Mouse (Mus musculus): Measurements from ENCODE around the gene Efemp2. TPM values are rescaled to one million over a fixed set of nuclear protein-coding genes. Genes with fewer than 3 reads are reported as not detected.

Efemp2 gene
- total RNA-seq, 2 experiments from 2014 or later: 2.3 TPM; not detected in 1

- peak; percentile 49 for ATAC-seq (replicated peaks; ENCODE audit: low FRiP score, low TSS enrichment, poor library complexity, severe bottlenecking)
Measured at GRCm38 (mm10) chr19:5448354-5449150, 25.2 kb upstream of the Efemp2 start.

- no peak for ATAC-seq (replicated peaks; ENCODE audit: low FRiP score, low TSS enrichment, poor library complexity, severe bottlenecking)
Measured at GRCm38 (mm10) chr19:5449673-5450072, 24.1 kb upstream of the Efemp2 start.

- no peak for ATAC-seq (replicated peaks; ENCODE audit: low FRiP score, low TSS enrichment, poor library complexity, severe bottlenecking)
Measured at GRCm38 (mm10) chr19:5451766-5452165, 22.0 kb upstream of the Efemp2 start.

DNA sequence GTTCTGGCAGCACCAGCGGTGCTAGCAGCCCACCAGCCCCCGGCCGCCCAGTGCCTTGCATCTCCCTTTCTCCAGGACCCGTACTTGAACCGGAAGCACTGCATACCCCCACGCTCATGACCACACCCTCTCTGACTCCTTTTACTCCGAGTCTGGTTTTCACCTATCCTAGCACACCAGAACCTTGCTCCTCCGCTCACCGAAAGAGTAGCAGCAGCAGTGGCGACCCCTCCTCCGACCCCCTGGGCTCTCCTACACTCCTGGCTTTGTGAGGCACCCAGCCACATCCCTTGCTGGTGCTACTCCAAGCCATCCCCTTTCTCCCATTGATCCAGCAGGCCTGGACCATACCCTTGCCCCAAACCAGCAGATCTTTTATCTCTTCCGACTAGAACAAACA, 18.7 kb upstream of the Efemp2 start:
- ATAC-seq (replicated peaks; ENCODE audit: low FRiP score, low TSS enrichment, poor library complexity, severe bottlenecking): no peak

- ATAC-seq (replicated peaks; ENCODE audit: low FRiP score, low TSS enrichment, poor library complexity, severe bottlenecking): no peak
Measured at GRCm38 (mm10) chr19:5455568-5455967, 18.2 kb upstream of the Efemp2 start.

DNA sequence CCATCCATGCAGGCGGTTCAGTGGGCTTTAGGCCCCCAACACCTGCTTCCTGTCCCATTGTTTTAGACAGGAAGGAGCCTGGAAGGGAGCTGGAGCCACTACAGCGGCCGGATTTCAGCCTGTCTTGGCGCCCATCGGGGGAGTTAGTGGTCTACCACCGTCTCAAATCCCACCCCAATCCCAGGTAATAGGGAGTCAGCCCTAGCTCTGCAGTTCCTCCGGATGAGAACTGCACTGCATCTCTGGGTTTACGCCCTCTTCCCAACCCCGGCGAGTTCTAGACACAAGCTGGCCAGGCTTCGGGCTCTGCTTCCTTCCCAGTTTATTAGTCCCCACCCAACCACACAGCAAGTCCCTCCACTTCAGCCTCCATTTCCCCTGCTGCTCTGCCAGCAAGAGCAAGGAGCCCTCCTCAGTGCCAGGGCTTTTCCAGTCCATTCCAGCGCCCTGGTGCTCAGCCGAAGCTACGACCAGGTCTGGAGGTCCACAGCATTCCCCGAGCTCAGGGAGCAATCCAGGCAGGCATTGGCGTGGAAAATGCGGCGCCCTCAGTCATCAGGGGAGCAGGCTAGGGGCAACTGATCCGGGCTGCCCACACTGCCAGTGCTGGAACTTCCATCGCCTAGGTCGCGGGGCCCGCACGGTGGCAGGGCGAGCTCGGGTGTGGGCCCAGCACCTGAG, 17.4 kb upstream of the Efemp2 start:
- no peak for ATAC-seq (replicated peaks; ENCODE audit: low FRiP score, low TSS enrichment, poor library complexity, severe bottlenecking)

DNA sequence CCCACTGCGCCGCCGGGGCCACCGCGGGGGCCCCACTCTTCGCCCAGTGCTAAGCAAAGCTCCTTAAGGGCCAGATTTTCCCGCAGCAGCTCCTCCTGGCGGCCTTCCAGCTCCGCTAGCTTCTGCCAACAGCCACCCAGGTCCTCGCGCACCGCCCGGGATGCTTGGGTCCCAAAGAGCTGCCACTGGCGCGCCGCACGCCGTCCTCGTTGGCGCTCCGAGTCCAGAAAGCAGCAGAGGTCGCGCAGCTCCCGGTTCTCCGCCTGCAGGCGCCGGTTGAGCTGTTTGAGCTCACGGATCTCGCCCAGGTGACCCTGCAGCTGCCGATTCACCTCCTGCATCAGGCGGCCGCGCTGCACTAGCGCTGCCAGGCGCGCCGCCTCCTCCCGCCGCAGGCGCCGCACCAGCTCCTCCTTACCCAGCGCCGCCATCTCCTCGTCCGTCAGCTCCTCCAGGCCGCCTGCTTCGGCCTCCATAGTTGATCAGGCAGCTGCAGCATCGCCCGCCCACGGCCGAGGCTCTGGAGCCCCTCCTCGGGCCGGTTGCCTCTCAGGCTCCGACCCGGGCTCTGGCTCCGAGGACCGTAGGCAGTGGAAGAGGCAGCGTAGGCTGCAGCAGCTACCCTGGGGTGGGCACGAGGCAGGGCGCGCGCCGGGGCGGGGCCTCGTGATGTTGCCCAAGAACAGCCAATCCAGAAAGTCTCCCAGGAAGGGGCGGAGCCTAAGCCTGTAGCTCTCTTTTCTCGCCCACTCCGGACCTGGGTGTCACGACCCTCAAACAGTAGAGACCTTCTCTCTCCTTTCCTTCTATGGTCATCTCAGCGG, 16.6 kb upstream of the Efemp2 start:
- peak; percentile 89 for ATAC-seq (replicated peaks; ENCODE audit: low FRiP score, low TSS enrichment, poor library complexity, severe bottlenecking)

DNA sequence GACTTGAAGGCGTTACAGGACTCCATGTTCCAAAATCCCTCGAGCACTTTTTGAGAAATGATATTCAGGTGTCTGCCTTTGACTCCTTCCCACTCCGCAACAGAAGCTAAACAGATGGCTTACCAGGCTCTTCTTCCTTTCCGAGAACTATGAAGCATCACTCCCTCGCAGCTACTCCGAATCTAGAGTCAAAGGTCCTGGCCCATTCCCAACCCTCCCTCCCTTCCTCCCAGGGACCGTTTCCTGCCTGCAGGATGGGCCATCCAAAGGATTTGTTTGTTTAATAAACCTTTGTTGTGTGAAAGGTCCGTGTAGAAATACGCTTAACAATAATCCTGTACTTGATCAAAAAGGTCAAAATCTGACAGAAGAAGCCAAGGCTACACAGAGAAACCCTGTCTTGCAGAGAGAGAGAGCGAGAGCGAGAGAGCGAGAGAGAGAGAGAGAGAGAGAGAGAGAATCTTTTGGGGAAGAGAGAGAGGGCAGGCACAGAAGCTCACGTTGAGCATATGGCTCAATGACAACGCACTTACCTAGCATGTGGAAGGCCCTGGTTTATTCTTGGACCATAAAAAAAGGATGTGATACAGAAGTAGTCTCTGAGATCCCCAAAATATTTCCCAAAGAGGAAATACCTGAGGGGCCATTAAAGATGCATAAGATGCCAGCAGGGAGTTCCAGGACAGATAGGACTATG, 15.9 kb upstream of the Efemp2 start, which contains the start of gene Ccdc85b:
Gene Ccdc85b, minus strand, starts transcription at position 149 of the 697 bp plus-strand sequence.
- no peak for ATAC-seq (replicated peaks; ENCODE audit: low FRiP score, low TSS enrichment, poor library complexity, severe bottlenecking)

- no peak for ATAC-seq (replicated peaks; ENCODE audit: low FRiP score, low TSS enrichment, poor library complexity, severe bottlenecking)
Measured at GRCm38 (mm10) chr19:5459019-5459418, 14.7 kb upstream of the Efemp2 start.

DNA sequence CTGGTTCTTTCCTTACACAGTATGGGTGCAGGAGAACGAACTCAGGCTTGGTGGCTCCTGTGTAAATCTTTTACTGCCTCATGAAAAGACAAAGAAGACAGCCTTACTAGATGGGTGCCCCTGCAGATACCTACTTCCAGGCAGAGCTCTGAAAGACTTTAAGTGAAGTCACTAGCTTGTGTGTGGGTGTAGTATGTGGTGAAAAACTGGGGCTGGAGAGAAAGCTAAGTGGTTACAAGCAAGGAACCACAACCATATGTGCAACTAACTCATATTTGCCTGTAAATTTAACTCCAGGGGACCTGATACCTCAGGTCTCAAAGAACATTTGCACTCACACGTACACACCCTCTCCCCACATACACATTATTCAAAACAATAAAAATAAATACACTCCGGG, 13.9 kb upstream of the Efemp2 start:
- no peak for ATAC-seq (replicated peaks; ENCODE audit: low FRiP score, low TSS enrichment, poor library complexity, severe bottlenecking)

DNA sequence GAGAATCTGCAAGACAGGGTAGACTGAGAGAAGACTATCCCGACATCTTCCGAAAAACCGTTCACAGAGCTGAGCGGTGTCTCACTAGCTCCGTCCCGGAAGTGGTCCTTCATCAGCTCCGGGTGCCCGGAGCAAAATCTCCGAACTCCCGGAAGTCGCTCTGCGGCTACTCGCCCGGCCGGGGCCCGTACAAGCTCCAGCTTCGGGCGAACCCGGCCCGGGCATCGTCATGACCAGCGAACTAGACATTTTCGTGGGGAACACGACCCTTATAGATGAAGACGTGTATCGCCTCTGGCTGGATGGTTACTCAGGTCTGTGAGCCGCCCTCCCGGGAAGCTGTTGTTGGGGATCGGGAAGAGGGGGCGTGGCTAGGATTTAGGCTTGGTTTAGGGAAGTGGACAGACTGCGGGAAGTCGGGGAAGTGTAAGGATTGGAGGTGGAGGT, 13.3 kb upstream of the Efemp2 start, which contains the start of gene Fibp:
Gene Fibp, plus strand, starts transcription at position 151 of the 447 bp plus-strand sequence.
- peak; percentile 69; the same call in 1 of the 2 replicates for ATAC-seq (replicated peaks; ENCODE audit: low FRiP score, low TSS enrichment, poor library complexity, severe bottlenecking)

DNA sequence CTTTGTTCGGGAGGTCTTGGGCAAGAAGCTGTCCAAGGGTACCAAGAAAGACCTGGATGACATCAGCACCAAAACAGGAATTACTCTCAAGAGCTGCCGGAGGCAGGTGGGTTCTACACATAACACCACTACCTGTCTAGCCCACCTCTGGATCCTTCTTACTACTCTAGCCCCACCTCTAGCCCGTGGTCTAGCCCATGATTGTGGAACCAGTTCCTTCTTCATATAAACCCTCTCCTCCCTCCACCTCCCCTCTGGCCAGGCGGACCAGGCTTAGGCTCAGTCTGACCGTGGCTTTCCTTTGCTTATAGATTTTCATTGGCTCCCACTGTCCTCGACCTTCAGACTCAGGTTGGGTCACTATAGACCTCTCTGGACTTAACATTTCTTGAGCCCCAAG, 12.3 kb upstream of the Efemp2 start:
- ATAC-seq (replicated peaks; ENCODE audit: low FRiP score, low TSS enrichment, poor library complexity, severe bottlenecking): no peak

GRCm38 (mm10) chr19:5463212-5463611, 10.5 kb upstream of the Efemp2 start:
- ATAC-seq (replicated peaks; ENCODE audit: low FRiP score, low TSS enrichment, poor library complexity, severe bottlenecking): no peak

GRCm38 (mm10) chr19:5463791-5464562, 9.8 kb upstream of the Efemp2 start:
- ATAC-seq (replicated peaks; ENCODE audit: low FRiP score, low TSS enrichment, poor library complexity, severe bottlenecking): no peak

DNA sequence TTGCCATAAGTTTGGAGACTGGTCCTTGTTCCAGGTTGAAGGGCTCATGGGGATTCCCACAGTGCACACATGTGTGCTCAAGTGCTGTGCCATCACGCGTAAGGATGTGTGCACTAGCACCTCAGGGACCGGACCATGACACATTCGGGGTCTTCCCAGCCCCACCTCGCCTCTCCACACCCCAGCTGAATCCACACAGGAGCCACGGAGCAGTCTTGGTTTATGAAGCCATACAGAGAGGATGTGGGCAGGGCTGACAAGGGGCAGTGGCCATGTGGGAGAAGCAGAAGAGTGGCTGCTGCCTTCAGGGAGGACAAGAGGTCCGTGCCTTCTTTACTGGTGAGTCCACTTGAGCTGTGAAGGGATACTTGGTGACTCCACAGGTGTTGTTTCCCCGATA, 8.7 kb upstream of the Efemp2 start:
- no peak for ATAC-seq (replicated peaks; ENCODE audit: low FRiP score, low TSS enrichment, poor library complexity, severe bottlenecking)

GRCm38 (mm10) chr19:5466916-5467500, 6.7 kb upstream of the Efemp2 start:
- no peak for ATAC-seq (replicated peaks; ENCODE audit: low FRiP score, low TSS enrichment, poor library complexity, severe bottlenecking)

DNA sequence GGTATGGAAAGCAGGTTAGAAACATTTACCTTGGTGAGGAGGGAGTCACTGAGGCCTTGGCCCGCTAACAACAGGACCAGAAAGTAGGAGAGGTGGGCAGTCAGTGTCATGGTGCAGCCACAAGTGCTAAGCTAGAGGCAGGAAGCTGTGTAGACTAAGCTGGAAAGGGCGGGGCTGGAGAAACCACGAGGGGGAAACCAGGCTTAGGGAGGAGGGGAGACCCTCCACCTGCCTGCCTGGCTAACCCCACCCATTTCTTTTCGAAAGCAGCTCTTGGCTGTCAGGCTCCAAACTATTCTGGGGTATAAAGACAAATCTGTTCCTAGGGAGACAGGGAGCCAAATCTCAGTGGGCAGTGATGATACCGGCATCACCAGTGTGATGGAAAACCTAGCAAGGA, 5.4 kb upstream of the Efemp2 start, which contains the start of gene Ctsw:
Gene Ctsw, minus strand, starts transcription at position 134 of the 400 bp plus-strand sequence.
- no peak for ATAC-seq (replicated peaks; ENCODE audit: low FRiP score, low TSS enrichment, poor library complexity, severe bottlenecking)

DNA sequence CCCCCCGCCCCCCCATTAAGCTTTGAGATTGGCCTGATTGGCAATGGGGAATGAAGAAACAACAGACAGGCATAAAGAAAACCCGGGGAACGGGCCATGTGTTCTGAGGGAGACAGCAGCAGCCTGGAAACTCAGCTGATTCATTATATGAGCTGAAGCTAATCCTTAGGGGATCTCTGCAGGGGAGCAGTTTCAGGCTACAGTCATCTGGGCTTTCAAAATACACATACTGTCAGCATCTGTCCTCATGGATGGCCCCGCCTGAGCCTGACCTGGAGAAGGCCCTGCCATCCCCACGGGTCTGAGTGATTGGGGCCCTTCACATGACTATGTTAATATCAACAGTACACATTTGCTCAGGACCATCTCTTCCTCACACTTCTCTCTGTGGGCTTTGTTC, 1.9 kb upstream of the Efemp2 start:
- no peak for ATAC-seq (replicated peaks; ENCODE audit: low FRiP score, low TSS enrichment, poor library complexity, severe bottlenecking)
